Comparison of ENCODE assay signal across 15 mouse cellular contexts in the genomic region with DNA sequence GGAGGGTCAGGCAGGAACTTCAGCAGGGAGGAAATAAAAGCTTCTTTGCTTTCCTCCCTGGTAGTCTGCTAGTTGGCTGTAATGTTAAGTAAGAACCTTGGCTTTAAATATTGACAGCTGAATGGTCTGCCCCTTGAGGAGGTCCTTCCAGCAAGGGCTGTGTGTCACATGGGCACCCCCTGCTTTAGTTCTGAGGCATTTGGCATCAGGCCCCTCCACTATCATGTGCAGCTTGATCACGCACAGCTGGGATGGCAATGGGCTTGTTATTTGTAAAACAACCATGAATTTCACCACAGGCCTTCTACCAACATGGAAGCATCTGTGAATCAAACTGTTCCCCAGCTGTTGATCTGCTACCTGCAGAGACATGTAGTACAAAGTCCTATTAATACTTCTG. TPM values are rescaled to one million over a fixed set of nuclear protein-coding genes. Genes with fewer than 3 reads are reported as not detected.
DNase-seq lines count a peak whose midpoint lies in the region; ATAC-seq lines count a peak whose summit lies in the region.
"Had no signal": no experiment of that assay in that cellular context is flagged by ENCODE, and none has a peak within 500 bp of the region (broad histone marks: within the 10 kb centered on the region; RNA-seq: fewer than 3 reads in every experiment).

No protein-coding gene starts in this region.

- H3K9ac ChIP-seq in hindbrain, embryonic 15.5 days = no peak overlapping the region
- no peak overlapping the region for H3K9ac ChIP-seq in lung, embryonic 16.5 days (ENCODE audit: low read length)
- H3K9ac ChIP-seq in embryonic facial prominence, embryonic 15.5 days = no peak overlapping the region
- H3K9ac ChIP-seq in heart, embryonic 12.5 days = no peak overlapping the region
- H3K9ac ChIP-seq: neural tube, embryonic 12.5 days had no signal

- H3K27me3 ChIP-seq in hindbrain, embryonic 15.5 days = no peaks in the 10 kb centered on the region
- no peaks in the 10 kb centered on the region for H3K27me3 ChIP-seq in hindbrain, embryonic 10.5 days (ENCODE audit: insufficient read depth, poor library complexity, severe bottlenecking)
- H3K27me3 ChIP-seq in lung, embryonic 16.5 days (ENCODE audit: control insufficient read depth, insufficient read depth, low read depth, low read length) = no peaks in the 10 kb centered on the region
- no peaks in the 10 kb centered on the region for H3K27me3 ChIP-seq in embryonic facial prominence, embryonic 15.5 days
- H3K27me3 ChIP-seq in heart, embryonic 12.5 days (replicated peaks) = no peaks in the 10 kb centered on the region
- H3K27me3 ChIP-seq: neural tube, embryonic 12.5 days had no signal

- H3K36me3 ChIP-seq in hindbrain, embryonic 15.5 days = no peaks in the 10 kb centered on the region
- no peaks in the 10 kb centered on the region for H3K36me3 ChIP-seq in hindbrain, embryonic 10.5 days
- H3K36me3 ChIP-seq in lung, embryonic 16.5 days (ENCODE audit: control insufficient read depth, insufficient read depth, low read length) = no peaks in the 10 kb centered on the region
- no peaks in the 10 kb centered on the region for H3K36me3 ChIP-seq in embryonic facial prominence, embryonic 15.5 days
- H3K36me3 ChIP-seq in heart, embryonic 12.5 days = no peaks in the 10 kb centered on the region
- H3K36me3 ChIP-seq: neural tube, embryonic 12.5 days had no signal

- ATAC-seq in hindbrain, embryonic 15.5 days (ENCODE audit: low FRiP score, low read depth) = peak; percentile 63; the same call in 1 of the 2 replicates
- 0 out of 2 replicates have a peak, but pooled peaks have one; percentile 31 for ATAC-seq in lung, embryonic 16.5 days (ENCODE audit: low read depth)
- peak; percentile 24; the same call in 1 of the 2 replicates for ATAC-seq in embryonic facial prominence, embryonic 15.5 days (ENCODE audit: insufficient number of reproducible peaks, low FRiP score, low TSS enrichment, low read depth)
- ATAC-seq in heart, embryonic 12.5 days (ENCODE audit: insufficient number of reproducible peaks, low FRiP score) = no peak
- ATAC-seq: intestine, embryonic 16.5 days had no signal

- H3K4me2 ChIP-seq in hindbrain, embryonic 15.5 days = no peak overlapping the region
- H3K4me2 ChIP-seq in lung, embryonic 16.5 days (ENCODE audit: low read depth, low read length) = no peak overlapping the region
- no peak overlapping the region for H3K4me2 ChIP-seq in embryonic facial prominence, embryonic 15.5 days (replicated peaks)
- H3K4me2 ChIP-seq in heart, embryonic 12.5 days = no peak overlapping the region
- H3K4me2 ChIP-seq: neural tube, embryonic 12.5 days had no signal

- 55% methylated on average over 1 of the region's 1 CpGs for WGBS in hindbrain, embryonic 15.5 days
- WGBS in hindbrain, embryonic 10.5 days = 97% methylated on average over 1 of the region's 1 CpGs
- WGBS in lung, embryonic 16.5 days = 70% methylated on average over 1 of the region's 1 CpGs
- WGBS in embryonic facial prominence, embryonic 15.5 days = 38% methylated on average over 1 of the region's 1 CpGs
- 85% methylated on average over 1 of the region's 1 CpGs for WGBS in heart, embryonic 12.5 days

- H3K4me1 ChIP-seq in hindbrain, embryonic 15.5 days (replicated peaks) = no peaks in the 10 kb centered on the region
- H3K4me1 ChIP-seq in hindbrain, embryonic 10.5 days (replicated peaks) = no peaks in the 10 kb centered on the region
- no peaks in the 10 kb centered on the region for H3K4me1 ChIP-seq in lung, embryonic 16.5 days (replicated peaks; ENCODE audit: control insufficient read depth, insufficient read depth, low read length)
- no peaks in the 10 kb centered on the region for H3K4me1 ChIP-seq in embryonic facial prominence, embryonic 15.5 days
- H3K4me1 ChIP-seq in heart, embryonic 12.5 days (replicated peaks) = no peaks in the 10 kb centered on the region
- H3K4me1 ChIP-seq: neural tube, embryonic 12.5 days had no signal

- H3K9me3 ChIP-seq in hindbrain, embryonic 15.5 days = no peaks in the 10 kb centered on the region
- no peaks in the 10 kb centered on the region for H3K9me3 ChIP-seq in hindbrain, embryonic 10.5 days
- no peaks in the 10 kb centered on the region for H3K9me3 ChIP-seq in lung, embryonic 16.5 days (ENCODE audit: control insufficient read depth, low read length)
- H3K9me3 ChIP-seq in embryonic facial prominence, embryonic 15.5 days (replicated peaks) = no peaks in the 10 kb centered on the region
- H3K9me3 ChIP-seq in heart, embryonic 12.5 days (replicated peaks) = no peaks in the 10 kb centered on the region
- H3K9me3 ChIP-seq: neural tube, embryonic 12.5 days had no signal

- no peak overlapping the region for H3K27ac ChIP-seq in hindbrain, embryonic 15.5 days (replicated peaks)
- no peak overlapping the region for H3K27ac ChIP-seq in hindbrain, embryonic 10.5 days
- H3K27ac ChIP-seq in lung, embryonic 16.5 days (ENCODE audit: low read length) = no peak overlapping the region
- H3K27ac ChIP-seq in embryonic facial prominence, embryonic 15.5 days (replicated peaks) = no peak overlapping the region
- no peak overlapping the region for H3K27ac ChIP-seq in heart, embryonic 12.5 days (ENCODE audit: poor library complexity, severe bottlenecking)
- H3K27ac ChIP-seq: neural tube, embryonic 12.5 days had no signal

- no peak overlapping the region for H3K4me3 ChIP-seq in hindbrain, embryonic 15.5 days
- no peak overlapping the region for H3K4me3 ChIP-seq in hindbrain, embryonic 10.5 days
- H3K4me3 ChIP-seq in lung, embryonic 16.5 days (ENCODE audit: low read length) = no peak overlapping the region
- no peak overlapping the region for H3K4me3 ChIP-seq in embryonic facial prominence, embryonic 15.5 days (replicated peaks)
- no peak overlapping the region for H3K4me3 ChIP-seq in heart, embryonic 12.5 days
- H3K4me3 ChIP-seq: neural tube, embryonic 12.5 days had no signal

- DNase-seq in hindbrain, embryonic 10.5 days (ENCODE audit: low spot score) = no peak
- DNase-seq in lung, adult 18-20 months = no peak
- DNase-seq in lung, postnatal 4 days = peak; percentile 33 to 76
- DNase-seq: B cell, adult 2 months; cerebellum, adult 9-11 months; gastrocnemius, postnatal 10 days; heart, adult 18-20 months; heart, postnatal 4 days; kidney, postnatal 4 days had no signal

RNA-seq across cellular contexts. Expression of a gene that starts 38.4 kb away (rescaled TPM):
- 13.4 and 14.3 TPM in 2 replicates for polyA plus RNA-seq in hindbrain, embryonic 15.5 days (2015; fragmentation: Nextera tagmentation; extraction: Ambion mirVana)
- polyA plus RNA-seq in hindbrain, embryonic 10.5 days (2016; fragmentation: Nextera tagmentation; extraction: Ambion mirVana) = 7.5 TPM in 2 replicates
- 23.9 and 25.0 TPM in 2 replicates for polyA plus RNA-seq in lung, embryonic 16.5 days (2015; fragmentation: Nextera tagmentation; extraction: Ambion mirVana)
- polyA plus RNA-seq in embryonic facial prominence, embryonic 15.5 days (2015; fragmentation: Nextera tagmentation; extraction: Ambion mirVana) = 7.7 and 8.1 TPM in 2 replicates
- 8.9 and 10.9 TPM in 2 replicates for polyA plus RNA-seq in heart, embryonic 12.5 days (2016; fragmentation: Nextera tagmentation; extraction: Ambion mirVana)

Comparison
In these comparisons a context has a peak if more than half of its experiments do, and no peak if none do; other contexts are left out.
1. DNase-seq: peak in lung, postnatal 4 days (2 of 2); none in hindbrain, embryonic 10.5 days (single experiment) and lung, adult 18-20 months (0 of 2).